Mouse (Mus musculus) olfactory bulb, adult 2 months (tissue): Measurements from ENCODE around the gene Wt1.

Source experiments
- CTCF ChIP-seq: fragments of 200-500 bp; IDR thresholded peaks from 2 replicates; pipeline ENCODE4 v1.5.1; 2012; ENCODE audit warnings: low read depth, mild to moderate bottlenecking, low read length, moderate library complexity; ENCODE audit not compliant: insufficient read depth
- POLR2A ChIP-seq: fragments of 200-500 bp; IDR thresholded peaks from 2 replicates; pipeline ENCODE4 v1.6.1; 2012; ENCODE audit warnings: mild to moderate bottlenecking, low read depth, low read length, moderate library complexity; ENCODE audit not compliant: insufficient read depth

- TF ChIP-seq CTCF (no peak), POLR2A (no peak)
Observed at GRCm38 (mm10) chr2:105132300-105132699, 6.0 kb downstream of the Wt1 start.
